Mouse (Mus musculus) layer of hippocampus, postnatal 36 days (tissue): ENCODE measurements around the gene P3h1. TPM values are rescaled to one million over a fixed set of nuclear protein-coding genes. Genes with fewer than 3 reads are reported as not detected.
"Not testable (repeated sequence)": the region's sequence is repeated elsewhere in the genome, so short reads cannot be mapped to it uniquely, and the experiment has no call there.

Source experiments
- DNase-seq, 2 experiments: peaks; one replicate each; pipeline ENCODE4 v3.0.0; 2022
- total RNA-seq, 2 experiments: library from RNA; stranded (reverse); gene quantifications; 2 replicates each; pipeline ENCODE4 v1.2.3; 2021

Gene P3h1
- total RNA-seq, 2 experiments from 2014 or later = 9.2 to 11.9 TPM

- DNase-seq = no peak
These were observed 43.0 kb downstream of the P3h1 start for GRCm38 (mm10) chr4:119275726-119276125.

- DNase-seq = not testable (repeated sequence)
These were observed 46.1 kb downstream of the P3h1 start for GRCm38 (mm10) chr4:119278784-119279183.

- no peak for DNase-seq
These were observed 52.1 kb downstream of the P3h1 start for GRCm38 (mm10) chr4:119284861-119285260.

- no peak for DNase-seq
These were observed 52.6 kb downstream of the P3h1 start for GRCm38 (mm10) chr4:119285336-119285735.

- DNase-seq = no peak
These were observed 59.2 kb downstream of the P3h1 start for GRCm38 (mm10) chr4:119291921-119292320.

- peak; percentile 54 to 57 for DNase-seq
These were observed 60.3 kb downstream of the P3h1 start for GRCm38 (mm10) chr4:119292771-119293573.

- DNase-seq = peak; percentile 19 to 20
These were observed 61.0 kb downstream of the P3h1 start for GRCm38 (mm10) chr4:119293574-119294258.

- peak; percentile 100 for DNase-seq
These were observed 61.9 kb downstream of the P3h1 start, which contains the start of gene Ybx1 for GRCm38 (mm10) chr4:119294415-119295133. Ybx1 (minus strand) TSS chr4:119294604.

GRCm38 (mm10) chr4:119295134-119295453, 62.4 kb downstream of the P3h1 start:
- no peak for DNase-seq

GRCm38 (mm10) chr4:119297361-119297760, 64.6 kb downstream of the P3h1 start:
- DNase-seq = no peak

Other genes starting within 250 kb of the P3h1 start
- gene Slc2a1, start 124.2 kb upstream of the P3h1 start, total RNA-seq = 100 to 1,000 TPM in 1 of 2 experiments, 10 to 100 TPM in 1; 76.1 to 104 TPM
- gene Zfp691, start 58.7 kb upstream of the P3h1 start, total RNA-seq = 1 to 10 TPM; 6.7 to 8.2 TPM
- gene Ermap, start 42.9 kb upstream of the P3h1 start, total RNA-seq = under 1 TPM; 0.28 to 0.32 TPM
- 10 to 100 TPM; 16.3 to 19.8 TPM for gene Svbp, start 37.6 kb upstream of the P3h1 start, total RNA-seq
- gene Tmem269, start 14.7 kb upstream of the P3h1 start, total RNA-seq = 1 to 10 TPM in 1 of 2 experiments, under 1 TPM in 1; 0.56 to 1.1 TPM
- 10 to 100 TPM; 35.0 TPM for gene AU022252, start 203 bp upstream of the P3h1 start, total RNA-seq
- under 1 TPM; 0.20 to 0.42 TPM for gene Cldn19, start 22.5 kb downstream of the P3h1 start, total RNA-seq
- gene Ybx1, start 61.7 kb downstream of the P3h1 start, total RNA-seq = 100 to 1,000 TPM; 275 to 279 TPM
- 10 to 100 TPM; 17.5 to 20.6 TPM for gene Ppih, start 87.6 kb downstream of the P3h1 start, total RNA-seq
- gene Ccdc30, start 182.6 kb downstream of the P3h1 start, total RNA-seq = 10 to 100 TPM; 19.9 to 28.7 TPM
- 1 to 10 TPM; 6.2 to 6.4 TPM for gene Ppcs, start 189.5 kb downstream of the P3h1 start, total RNA-seq
- gene Zmynd12, start 189.9 kb downstream of the P3h1 start, total RNA-seq = under 1 TPM; 0.46 to 0.47 TPM